Mouse (Mus musculus): ENCODE results near the gene Cltb. TPM values are rescaled to one million over a fixed set of nuclear protein-coding genes. Genes with fewer than 3 reads are reported as not detected.

Cltb gene
- 80.2 TPM for polyA plus RNA-seq (2017; shearing (Covaris generic))

DNA sequence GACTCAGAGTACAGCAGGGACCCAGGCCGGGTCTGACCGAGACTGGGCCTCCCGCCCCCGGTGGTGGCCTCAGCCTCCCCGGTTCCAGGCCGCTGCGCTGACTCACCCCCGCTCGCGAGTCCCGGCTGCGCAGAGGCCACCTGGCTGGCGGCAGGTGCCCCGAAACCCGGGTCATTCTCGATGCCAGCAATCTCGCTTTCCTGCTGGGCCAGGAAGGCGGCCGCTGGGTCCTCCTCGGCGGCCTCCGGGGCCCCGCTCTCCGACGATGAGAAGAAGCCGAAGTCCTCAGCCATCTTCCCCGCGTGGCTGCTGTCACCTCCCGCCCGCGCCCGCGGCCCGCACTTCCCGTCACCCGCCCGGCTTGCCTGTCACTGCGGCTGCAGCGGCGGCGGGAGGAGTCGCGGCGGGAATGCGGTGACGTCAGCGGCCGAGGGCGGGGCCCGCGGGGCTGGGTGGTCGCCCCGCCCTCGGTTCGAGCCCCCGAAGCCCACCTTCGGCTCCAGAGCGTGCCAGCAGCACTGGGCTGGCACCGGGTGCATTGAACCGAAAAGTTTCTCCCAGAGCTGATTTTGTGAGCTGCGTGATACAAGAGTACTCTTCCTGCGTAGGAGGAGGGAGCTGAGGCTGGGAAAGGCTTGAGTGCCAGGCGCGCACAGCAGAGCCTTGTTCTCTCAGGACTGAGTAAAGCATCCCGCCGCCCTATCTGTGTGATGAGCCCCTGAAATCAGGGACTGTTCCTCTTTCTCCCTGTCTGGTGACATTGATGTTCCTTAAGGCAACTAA is at the start of gene Cltb:
TSS of gene Cltb (minus strand) at position 373 of the 783 bp plus-strand sequence.

DNA sequence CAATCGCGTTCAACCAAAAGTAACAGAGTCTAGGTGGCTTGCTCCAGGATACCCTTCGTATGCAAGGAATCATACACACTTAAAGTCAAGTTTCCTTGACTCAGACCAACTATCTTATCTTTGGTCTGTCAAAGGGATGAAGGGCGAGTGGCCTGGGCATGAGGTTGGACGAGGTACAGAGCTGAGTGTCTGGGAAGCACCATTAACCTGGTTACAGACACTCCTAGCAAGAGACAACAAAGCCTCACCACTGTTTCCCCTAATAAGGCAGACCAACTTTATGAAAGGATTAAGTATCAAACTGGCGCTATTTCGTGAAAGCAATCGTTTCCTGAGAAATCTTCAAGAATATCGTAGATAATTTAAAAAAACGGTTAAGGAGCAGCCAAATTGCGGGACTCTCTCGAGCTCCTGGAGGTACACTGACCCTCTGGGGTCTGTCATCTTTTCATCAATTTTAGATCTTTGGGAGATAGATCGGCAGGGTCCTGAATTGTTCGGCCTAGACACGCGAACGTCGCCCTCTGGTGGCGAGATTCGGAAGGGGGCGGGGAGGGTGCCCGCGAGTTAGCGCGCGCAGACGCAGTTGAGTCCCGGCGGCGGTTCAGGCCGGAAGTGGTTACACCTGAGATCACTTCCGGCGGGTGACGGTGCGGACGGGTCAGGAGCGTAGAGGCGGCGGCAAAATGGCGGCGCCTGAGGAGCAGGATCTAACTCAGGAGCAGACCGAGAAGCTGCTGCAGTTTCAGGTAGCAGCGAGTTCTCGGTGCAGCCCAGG is 10.2 kb upstream of the Cltb start, which contains the start of gene Faf2:
TSS of gene Faf2 (plus strand) at position 630 of the 778 bp plus-strand sequence.

DNA sequence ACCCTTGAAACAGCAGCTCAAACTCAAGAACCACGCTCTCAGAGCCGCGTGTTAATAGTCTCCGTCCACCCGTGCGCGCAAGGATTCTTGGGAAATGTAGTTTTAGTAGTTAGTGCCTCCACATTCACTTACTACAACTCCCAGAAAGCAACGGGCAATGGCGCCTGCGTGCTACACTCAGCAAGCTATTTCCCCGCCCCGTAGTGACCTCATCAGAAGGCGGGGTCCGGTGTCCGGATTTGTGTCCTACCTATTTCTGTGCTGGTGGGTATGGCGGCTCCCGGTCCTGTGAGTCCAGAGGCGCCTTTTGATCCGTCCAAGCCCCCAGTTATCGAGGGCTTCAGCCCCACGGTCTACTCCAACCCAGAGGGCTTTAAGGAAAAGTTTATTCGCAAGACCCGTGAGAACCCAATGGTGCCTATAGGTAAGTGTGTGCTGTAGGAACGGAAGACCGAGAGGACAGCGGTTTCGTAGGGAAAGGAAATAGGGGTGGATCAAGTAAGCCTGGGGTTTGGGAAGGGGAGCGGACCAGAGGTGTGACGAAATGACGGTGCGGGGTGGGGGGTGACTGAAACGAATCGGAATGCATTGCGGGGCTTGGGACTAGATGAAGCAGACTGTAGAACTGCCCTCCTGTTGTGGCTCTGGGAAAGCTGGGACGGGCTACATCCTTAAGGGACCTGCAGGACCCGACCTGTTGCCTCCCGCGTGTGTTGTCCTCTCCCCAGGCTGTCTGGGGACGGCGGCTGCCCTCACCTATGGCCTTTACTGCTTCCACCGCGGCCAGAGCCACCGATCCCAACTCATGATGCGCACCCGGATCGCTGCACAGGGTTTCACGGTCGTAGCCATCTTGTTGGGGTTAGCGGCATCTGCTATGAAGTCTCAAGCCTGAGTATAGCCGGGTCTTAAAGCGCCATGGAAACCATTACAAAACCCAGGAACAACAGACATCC is 20.9 kb downstream of the Cltb start, which contains the start of the genes Nop16 and Higd2a:
TSS of gene Nop16 (minus strand) at position 95 of the 956 bp plus-strand sequence.
TSS of gene Higd2a (plus strand) at position 212 of the 956 bp plus-strand sequence.

GRCm38 (mm10) chr13:54574854-54575481 is 36.2 kb downstream of the Cltb start, which contains the start of gene Arl10:
Gene Arl10 (plus strand): TSS chr13:54575015.

DNA sequence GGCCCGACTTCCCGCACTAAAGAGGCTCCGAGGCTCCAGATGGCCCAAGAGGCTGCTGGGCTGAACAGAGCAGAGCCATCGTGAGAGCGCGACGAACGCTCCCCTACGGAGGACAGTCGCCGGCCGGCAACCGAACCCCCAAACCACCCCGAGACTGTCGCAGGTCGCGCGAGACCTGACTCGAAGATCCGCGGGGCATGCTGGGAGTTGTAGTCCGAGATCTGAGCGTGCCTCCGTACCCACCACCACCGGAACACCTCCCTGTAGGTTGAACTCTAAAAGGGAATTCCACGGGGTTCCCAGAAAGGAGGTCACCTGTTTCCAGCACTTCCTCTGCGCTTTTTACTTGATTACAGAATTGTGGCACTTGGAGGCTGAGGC is 46.0 kb downstream of the Cltb start, which contains the start of gene 4833439L19Rik:
TSS of gene 4833439L19Rik (minus strand) at position 235 of the 381 bp plus-strand sequence.

Other genes starting within 250 kb of the Cltb start
- gene Cplx2, start 240.0 kb downstream of the Cltb start, polyA plus RNA-seq (2017; shearing (Covaris generic)) = not detected
- 24.8 TPM for gene Thoc3, start 142.5 kb downstream of the Cltb start, polyA plus RNA-seq (2017; shearing (Covaris generic))
- 41.7 TPM for gene Simc1, start 107.6 kb downstream of the Cltb start, polyA plus RNA-seq (2017; shearing (Covaris generic))
- 72.7 TPM for gene 4833439L19Rik, start 45.9 kb downstream of the Cltb start, polyA plus RNA-seq (2017; shearing (Covaris generic))
- gene Arl10, start 36.3 kb downstream of the Cltb start, polyA plus RNA-seq (2017; shearing (Covaris generic)) = 1.8 TPM
- gene Nop16, start 21.3 kb downstream of the Cltb start, polyA plus RNA-seq (2017; shearing (Covaris generic)) = 26.2 TPM
- gene Higd2a, start 21.1 kb downstream of the Cltb start, polyA plus RNA-seq (2017; shearing (Covaris generic)) = 138 TPM
- 76.6 TPM for gene Faf2, start 10.4 kb upstream of the Cltb start, polyA plus RNA-seq (2017; shearing (Covaris generic))
- 90.4 TPM for gene Rnf44, start 82.6 kb upstream of the Cltb start, polyA plus RNA-seq (2017; shearing (Covaris generic))
- 0.12 TPM for gene Cdhr2, start 90.1 kb upstream of the Cltb start, polyA plus RNA-seq (2017; shearing (Covaris generic))
- gene Gprin1, start 138.5 kb upstream of the Cltb start, polyA plus RNA-seq (2017; shearing (Covaris generic)) = not detected
- 0.57 TPM for gene Sncb, start 155.3 kb upstream of the Cltb start, polyA plus RNA-seq (2017; shearing (Covaris generic))
- gene Eif4e1b, start 172.7 kb upstream of the Cltb start, polyA plus RNA-seq (2017; shearing (Covaris generic)) = not detected
- gene Tspan17, start 178.0 kb upstream of the Cltb start, polyA plus RNA-seq (2017; shearing (Covaris generic)) = 6.1 TPM